Mouse (Mus musculus): ENCODE data around the gene Ank. TPM values are rescaled to one million over a fixed set of nuclear protein-coding genes. Genes with fewer than 3 reads are reported as not detected.

Gene Ank
- total and polyA plus RNA-seq, 3 experiments: 176 to 225 (median 196) TPM

- Histone ChIP-seq H3K36me3 (ENCODE audit: control insufficient read depth, insufficient read depth, low read length) (peaks cover 28% of the 10 kb centered on the region), H3K4me3 (no peak overlapping the region), H3K27me3 (ENCODE audit: control insufficient read depth, insufficient read depth, low read length) (no peaks in the 10 kb centered on the region), H3K79me2 (replicated peaks; ENCODE audit: control insufficient read depth, insufficient read depth, low read length) (no peaks in the 10 kb centered on the region), H3K27ac (no peak overlapping the region), H3K4me1 (ENCODE audit: control insufficient read depth, insufficient read depth, low read length) (peaks cover 11% of the 10 kb centered on the region), H3K9ac (ENCODE audit: low read depth, low read length) (no peak overlapping the region)
- intact Hi-C loops (cut with DNase I): loop anchor here (5.0 kb wide), 1 partner anchor 49 kb away; no protein-coding TSS in a partner anchor
- peak in 1 of 2 experiments; percentile 35 for DNase-seq
- 72% methylated on average over 13 of the region's 13 CpGs for WGBS
- TF ChIP-seq EP300 (IDR thresholded peaks at IDR 0.05; ENCODE audit: insufficient read depth, low read depth, low read length) (no peak), POLR2A (IDR thresholded peaks at IDR 0.05; ENCODE audit: insufficient read depth, low read depth, low read length) (no peak), CTCF (IDR thresholded peaks at IDR 0.05) (peak; percentile 62)
Measured at GRCm38 (mm10) chr15:27593717-27594116, 127.2 kb downstream of the Ank start.

- Histone ChIP-seq H3K27me3 (ENCODE audit: control insufficient read depth, insufficient read depth, low read length) (no peaks in the 10 kb centered on the region), H3K27ac (peak overlapping the region; percentile 81), H3K79me2 (replicated peaks; ENCODE audit: control insufficient read depth, insufficient read depth, low read length) (no peaks in the 10 kb centered on the region), H3K9ac (ENCODE audit: low read depth, low read length) (no peak overlapping the region), H3K4me1 (ENCODE audit: control insufficient read depth, insufficient read depth, low read length) (peaks cover 11% of the 10 kb centered on the region), H3K4me3 (no peak overlapping the region), H3K36me3 (ENCODE audit: control insufficient read depth, insufficient read depth, low read length) (peaks cover 28% of the 10 kb centered on the region)
- no peak for DNase-seq
- intact Hi-C loops (cut with DNase I): loop anchor here (5.0 kb wide), 1 partner anchor 47 kb away; no protein-coding TSS in a partner anchor
- TF ChIP-seq CTCF (IDR thresholded peaks at IDR 0.05): no peak
- no peak for TF ChIP-seq EP300 (IDR thresholded peaks at IDR 0.05; ENCODE audit: insufficient read depth, low read depth, low read length)
- no peak for TF ChIP-seq POLR2A (IDR thresholded peaks at IDR 0.05; ENCODE audit: insufficient read depth, low read depth, low read length)
- 58% methylated on average over 4 of the region's 4 CpGs for WGBS
Measured at GRCm38 (mm10) chr15:27594973-27595372, 128.5 kb downstream of the Ank start.

- no peaks in the 10 kb centered on the region for H3K27me3 ChIP-seq (ENCODE audit: control insufficient read depth, insufficient read depth, low read length)
- peaks cover 28% of the 10 kb centered on the region for H3K36me3 ChIP-seq (ENCODE audit: control insufficient read depth, insufficient read depth, low read length)
- H3K27ac ChIP-seq: peak overlapping the region; percentile 81
- H3K4me3 ChIP-seq: no peak overlapping the region
- H3K9ac ChIP-seq (ENCODE audit: low read depth, low read length): no peak overlapping the region
- intact Hi-C loops (cut with DNase I): no loop called here
- no peak for DNase-seq
- no peak for TF ChIP-seq CTCF (IDR thresholded peaks at IDR 0.05)
- TF ChIP-seq EP300 (IDR thresholded peaks at IDR 0.05; ENCODE audit: insufficient read depth, low read depth, low read length): no peak
- no peak for TF ChIP-seq POLR2A (IDR thresholded peaks at IDR 0.05; ENCODE audit: insufficient read depth, low read depth, low read length)
- no peaks in the 10 kb centered on the region for H3K79me2 ChIP-seq (replicated peaks; ENCODE audit: control insufficient read depth, insufficient read depth, low read length)
- H3K4me1 ChIP-seq (ENCODE audit: control insufficient read depth, insufficient read depth, low read length): peaks cover 11% of the 10 kb centered on the region
- WGBS: 62% methylated on average over 8 of the region's 8 CpGs
Measured at GRCm38 (mm10) chr15:27595560-27595959, 129.1 kb downstream of the Ank start.

GRCm38 (mm10) chr15:27596463-27597140, 130.1 kb downstream of the Ank start:
- Histone ChIP-seq H3K4me3 (no peak overlapping the region), H3K9ac (ENCODE audit: low read depth, low read length) (0 out of 2 replicates have a peak overlapping the region, but pooled peaks have one; percentile 19), H3K4me1 (ENCODE audit: control insufficient read depth, insufficient read depth, low read length) (peaks cover 11% of the 10 kb centered on the region), H3K27ac (peak overlapping the region; percentile 81), H3K36me3 (ENCODE audit: control insufficient read depth, insufficient read depth, low read length) (peaks cover 28% of the 10 kb centered on the region), H3K27me3 (ENCODE audit: control insufficient read depth, insufficient read depth, low read length) (no peaks in the 10 kb centered on the region), H3K79me2 (replicated peaks; ENCODE audit: control insufficient read depth, insufficient read depth, low read length) (no peaks in the 10 kb centered on the region)
- DNase-seq: peak in 1 of 2 experiments; percentile 43
- TF ChIP-seq POLR2A (IDR thresholded peaks at IDR 0.05; ENCODE audit: insufficient read depth, low read depth, low read length) (0 out of 2 replicates have a peak, but pooled peaks have one; percentile 7), CTCF (IDR thresholded peaks at IDR 0.05) (peak; percentile 37), EP300 (IDR thresholded peaks at IDR 0.05; ENCODE audit: insufficient read depth, low read depth, low read length) (no peak)
- intact Hi-C loops (cut with DNase I): no loop called here
- 11% methylated on average over 3 of the region's 3 CpGs for WGBS

GRCm38 (mm10) chr15:27597516-27597915, 131.0 kb downstream of the Ank start:
- H3K27ac ChIP-seq: peak overlapping the region; percentile 81

GRCm38 (mm10) chr15:27598786-27599385, 132.4 kb downstream of the Ank start:
- H3K36me3 ChIP-seq (ENCODE audit: control insufficient read depth, insufficient read depth, low read length): peaks cover 28% of the 10 kb centered on the region
- 78% methylated on average over 13 of the region's 13 CpGs for WGBS
- no peaks in the 10 kb centered on the region for H3K27me3 ChIP-seq (ENCODE audit: control insufficient read depth, insufficient read depth, low read length)
- no peak overlapping the region for H3K9ac ChIP-seq (ENCODE audit: low read depth, low read length)
- no peak for DNase-seq
- no peak overlapping the region for H3K4me3 ChIP-seq
- TF ChIP-seq POLR2A (IDR thresholded peaks at IDR 0.05; ENCODE audit: insufficient read depth, low read depth, low read length): no peak
- TF ChIP-seq EP300 (IDR thresholded peaks at IDR 0.05; ENCODE audit: insufficient read depth, low read depth, low read length): no peak
- no peak for TF ChIP-seq CTCF (IDR thresholded peaks at IDR 0.05)
- no peaks in the 10 kb centered on the region for H3K79me2 ChIP-seq (replicated peaks; ENCODE audit: control insufficient read depth, insufficient read depth, low read length)
- H3K4me1 ChIP-seq (ENCODE audit: control insufficient read depth, insufficient read depth, low read length): peaks cover 13% of the 10 kb centered on the region
- intact Hi-C loops (cut with DNase I): no loop called here
- H3K27ac ChIP-seq: no peak overlapping the region

More at GRCm38 (mm10) chr15:27597516-27597915, 131.0 kb downstream of the Ank start:
- no peak overlapping the region for H3K4me3 ChIP-seq
- intact Hi-C loops (cut with DNase I): no loop called here
- H3K36me3 ChIP-seq (ENCODE audit: control insufficient read depth, insufficient read depth, low read length): peaks cover 28% of the 10 kb centered on the region
- peak overlapping the region; percentile 13; the same call in 1 of the 2 replicates for H3K9ac ChIP-seq (ENCODE audit: low read depth, low read length)
- H3K79me2 ChIP-seq (replicated peaks; ENCODE audit: control insufficient read depth, insufficient read depth, low read length): no peaks in the 10 kb centered on the region
- no peaks in the 10 kb centered on the region for H3K27me3 ChIP-seq (ENCODE audit: control insufficient read depth, insufficient read depth, low read length)
- WGBS: 88% methylated on average over 4 of the region's 4 CpGs
- no peak for TF ChIP-seq EP300 (IDR thresholded peaks at IDR 0.05; ENCODE audit: insufficient read depth, low read depth, low read length)
- no peak for TF ChIP-seq CTCF (IDR thresholded peaks at IDR 0.05)
- no peak for TF ChIP-seq POLR2A (IDR thresholded peaks at IDR 0.05; ENCODE audit: insufficient read depth, low read depth, low read length)
- DNase-seq: no peak
- peaks cover 13% of the 10 kb centered on the region for H3K4me1 ChIP-seq (ENCODE audit: control insufficient read depth, insufficient read depth, low read length)
